Mouse (Mus musculus) hindbrain, embryonic 11.5 days (tissue): Measurements from ENCODE around the gene Tk1. TPM values are rescaled to one million over a fixed set of nuclear protein-coding genes. Genes with fewer than 3 reads are reported as not detected.

Experiments used
- ATAC-seq: fragments of 200-750 bp; cut with Nextera tagmentation; 2 replicates; pipeline ENCODE4 v1.8.0; 2017; ENCODE audit warnings: mild to moderate bottlenecking, moderate TSS enrichment, moderate library complexity; ENCODE audit not compliant: low FRiP score
- DNase-seq: peaks from one replicate; pipeline ENCODE4 v3.0.0-alpha.2; 2015; ENCODE audit warnings: low spot score
- H3K27ac ChIP-seq: fragments of 300-500 bp; sonication (generic); 2 replicates; pipeline ENCODE4 v1.5.1; 2014; ENCODE audit warnings: mild to moderate bottlenecking, low read depth, low read length
- H3K27me3 ChIP-seq: fragments of 300-500 bp; sonication (generic); 2 replicates; pipeline ENCODE4 v1.6.1; 2014; ENCODE audit warnings: mild to moderate bottlenecking, low read length, moderate library complexity, mixed read lengths; ENCODE audit not compliant: control insufficient read depth, insufficient read depth
- H3K36me3 ChIP-seq: fragments of 300-500 bp; sonication (generic); 2 replicates; pipeline ENCODE4 v1.6.1; 2014; ENCODE audit warnings: mild to moderate bottlenecking, low read length, moderate library complexity, mixed read lengths; ENCODE audit not compliant: control insufficient read depth, insufficient read depth
- H3K4me1 ChIP-seq: fragments of 300-500 bp; sonication (generic); replicated peaks from 2 replicates; pipeline ENCODE4 v1.6.1; 2014; ENCODE audit warnings: low read length, mixed read lengths; ENCODE audit not compliant: control insufficient read depth, insufficient read depth
- H3K4me2 ChIP-seq: fragments of 300-500 bp; sonication (generic); replicated peaks from 2 replicates; pipeline ENCODE4 v1.6.1; 2014; ENCODE audit warnings: mild to moderate bottlenecking, low read depth, low read length
- H3K4me3 ChIP-seq: fragments of 300-500 bp; sonication (generic); 2 replicates; pipeline ENCODE4 v1.5.1; 2014; ENCODE audit warnings: low read depth, low read length
- H3K9ac ChIP-seq: fragments of 300-500 bp; sonication (generic); 2 replicates; pipeline ENCODE4 v1.6.1; 2014; ENCODE audit warnings: low read depth, low read length
- H3K9me3 ChIP-seq: fragments of 300-500 bp; sonication (generic); 2 replicates; pipeline ENCODE4 v1.6.1; 2016; ENCODE audit warnings: low read length; ENCODE audit not compliant: control insufficient read depth
- WGBS: fragments of 180-500 bp; shearing (Covaris S2); extraction: QIAGEN DNeasy Blood & Tissue Kit; methylation state at CpG from one replicate; pipeline ENCODE4 v1.1.7; 2014; 5-methylcytosine and 5-hydroxymethylcytosine counted together
- polyA plus RNA-seq: library from polyadenylated mRNA; unstranded; fragments of >200 nt; fragmentation: Nextera tagmentation; extraction: Ambion mirVana; gene quantifications from 2 replicates; pipeline ENCODE4 v1.2.1, GENCODE M21; 2014

Gene Tk1
- polyA plus RNA-seq, 1 experiment from 2014 or later = 73.3 TPM

DNA sequence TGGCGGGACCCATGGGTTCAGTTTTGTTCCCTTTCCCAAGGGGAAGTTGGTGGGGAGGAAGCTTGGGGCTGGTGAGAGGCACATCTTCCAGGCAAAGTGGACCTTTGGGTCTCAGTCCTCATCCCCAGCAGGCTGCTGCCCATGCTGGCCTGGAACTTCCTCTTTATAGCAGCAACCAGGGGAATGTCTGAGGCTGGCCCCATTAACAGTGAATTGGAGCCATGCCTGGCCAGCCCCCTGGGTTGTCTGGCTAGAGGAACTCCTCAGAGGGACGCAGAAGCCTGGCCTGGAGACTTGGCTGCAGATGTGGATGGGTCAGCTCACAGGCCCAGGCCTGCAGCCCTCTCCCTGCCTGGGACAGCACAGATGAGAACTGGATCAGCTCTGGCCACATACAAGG, 38.9 kb upstream of the Tk1 start:
- H3K9me3 ChIP-seq = no peaks in the 10 kb centered on the region
- H3K36me3 ChIP-seq = no peaks in the 10 kb centered on the region
- H3K27me3 ChIP-seq = peaks cover 15% of the 10 kb centered on the region
- DNase-seq = no peak
- no peak overlapping the region for H3K4me3 ChIP-seq
- H3K4me2 ChIP-seq = no peak overlapping the region
- WGBS = 66% methylated on average over 2 of the region's 2 CpGs
- no peak for ATAC-seq
- peaks cover 7% of the 10 kb centered on the region for H3K4me1 ChIP-seq
- no peak overlapping the region for H3K27ac ChIP-seq
- no peak overlapping the region for H3K9ac ChIP-seq

DNA sequence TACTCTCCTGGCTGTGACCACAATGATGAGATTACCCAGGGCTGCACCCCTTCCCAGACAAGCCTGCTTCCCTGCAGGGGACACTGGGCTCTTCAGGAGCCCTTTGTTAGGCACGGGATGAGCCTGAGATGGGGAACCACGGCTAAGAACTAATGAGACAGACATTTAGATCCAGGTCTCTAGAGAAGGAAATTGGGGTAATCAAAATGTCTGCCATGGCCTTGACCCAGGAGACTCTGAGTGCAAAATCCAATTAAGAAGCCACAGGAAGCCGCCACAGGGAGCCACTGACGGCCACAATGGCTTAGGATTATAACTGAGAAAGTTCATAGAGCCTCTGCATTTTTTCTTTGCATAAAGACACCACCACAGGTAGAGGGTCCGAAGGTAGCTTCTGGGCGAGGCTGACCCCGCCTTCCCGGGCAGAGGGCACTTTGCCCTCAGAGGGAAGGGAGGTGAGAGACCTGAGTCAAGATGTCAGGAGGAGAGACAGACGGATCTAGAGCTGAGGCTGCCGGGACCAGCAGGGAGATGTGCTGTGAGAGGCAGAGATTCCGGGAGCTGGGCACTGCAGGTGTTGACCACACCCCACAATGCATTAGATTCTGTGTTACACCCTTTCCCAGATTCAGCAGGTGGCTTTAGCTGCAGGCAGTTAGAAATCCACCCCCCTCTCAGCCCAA, 37.4 kb upstream of the Tk1 start:
- DNase-seq (no peak), ATAC-seq (no peak)
- H3K9ac ChIP-seq = no peak overlapping the region
- H3K9me3 ChIP-seq = no peaks in the 10 kb centered on the region
- no peaks in the 10 kb centered on the region for H3K36me3 ChIP-seq
- no peak overlapping the region for H3K27ac ChIP-seq
- peaks cover 7% of the 10 kb centered on the region for H3K4me1 ChIP-seq
- H3K27me3 ChIP-seq = peaks cover 22% of the 10 kb centered on the region
- H3K4me2 ChIP-seq = no peak overlapping the region
- H3K4me3 ChIP-seq = no peak overlapping the region
- WGBS = 31% methylated on average over 11 of the region's 11 CpGs

DNA sequence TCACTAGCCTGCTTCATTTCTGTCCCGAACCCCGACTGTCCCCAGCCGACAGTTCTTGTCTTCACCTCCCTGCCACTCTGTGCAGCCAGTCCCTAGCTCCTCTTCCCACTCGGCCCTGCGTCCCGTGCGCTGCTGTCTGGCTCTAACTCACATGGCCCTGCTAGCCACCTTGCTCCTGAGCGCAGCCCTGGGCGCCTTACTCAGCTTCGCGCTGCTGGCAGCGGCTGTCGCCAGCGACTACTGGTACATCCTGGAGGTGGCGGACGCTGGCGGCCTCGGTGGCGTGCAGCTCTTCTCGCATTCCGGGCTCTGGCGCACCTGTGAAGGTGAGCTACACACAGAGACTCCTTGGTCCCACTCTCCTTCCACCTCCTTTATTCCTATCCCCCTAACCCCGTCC, 34.7 kb upstream of the Tk1 start, which contains the start of gene Tmem235:
Gene Tmem235 (plus strand): TSS at position 152 of the 400 bp plus-strand sequence.
- Histone ChIP-seq H3K27me3 (peaks cover 20% of the 10 kb centered on the region), H3K9ac (no peak within 1 kb of the TSS), H3K4me1 (no peaks in the 10 kb centered on the region; the same call in 1 of the 2 replicates), H3K27ac (no peak within 1 kb of the TSS), H3K36me3 (peaks cover 18% of the 10 kb centered on the region), H3K9me3 (no peaks in the 10 kb centered on the region), H3K4me2 (no peak within 1 kb of the TSS), H3K4me3 (no peak within 1 kb of the TSS)
- ATAC-seq = no peak
- DNase-seq = peak; percentile 29
- 4% methylated on average over 23 of the region's 23 CpGs for WGBS

DNA sequence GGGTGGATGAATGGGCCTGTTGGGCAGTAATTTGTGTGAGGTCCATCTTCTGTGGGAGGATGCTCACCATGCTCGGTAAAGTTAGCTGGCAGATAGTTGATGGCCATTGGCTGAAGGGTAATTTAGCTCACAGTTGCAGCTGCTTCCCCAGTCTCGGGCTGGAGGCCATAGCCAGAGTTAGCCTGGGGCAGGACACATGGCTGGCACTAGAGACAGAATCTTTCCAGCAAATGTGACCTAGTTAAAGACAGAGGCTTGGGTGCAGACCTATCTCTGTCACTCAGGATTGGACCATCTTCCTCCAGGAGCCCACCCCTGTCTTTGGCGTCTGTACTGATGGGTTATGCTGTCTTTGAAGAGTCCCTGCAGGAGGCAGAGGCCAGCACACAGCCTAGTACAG, 32.5 kb upstream of the Tk1 start:
- ATAC-seq (no peak), DNase-seq (no peak)
- Histone ChIP-seq H3K9me3 (no peaks in the 10 kb centered on the region), H3K9ac (no peak overlapping the region), H3K27me3 (peaks cover 20% of the 10 kb centered on the region), H3K36me3 (peaks cover 24% of the 10 kb centered on the region), H3K27ac (no peak overlapping the region), H3K4me2 (no peak overlapping the region), H3K4me1 (no peaks in the 10 kb centered on the region; the same call in 1 of the 2 replicates), H3K4me3 (no peak overlapping the region)
- WGBS = 52% methylated on average over 3 of the region's 3 CpGs

DNA sequence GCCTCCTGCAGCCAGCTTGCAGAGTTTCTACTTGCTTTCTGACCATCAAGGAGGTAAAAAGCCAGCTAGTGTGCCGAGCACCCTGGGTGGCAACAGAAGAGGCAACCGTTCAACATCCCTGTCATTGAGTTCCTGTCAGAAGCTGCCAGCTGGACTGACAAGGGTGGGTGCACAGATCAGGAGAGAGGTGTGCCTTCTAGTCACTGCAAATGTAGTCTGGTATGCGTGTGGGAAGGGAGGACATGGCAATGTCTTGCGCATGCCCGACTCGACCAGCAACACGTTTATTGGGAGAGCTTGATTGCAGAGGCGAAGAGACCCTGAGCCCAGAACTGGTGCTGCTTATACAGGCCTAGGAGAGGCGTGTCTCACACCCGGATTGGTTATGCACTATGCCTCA, 31.6 kb upstream of the Tk1 start:
- H3K27me3 ChIP-seq = peaks cover 20% of the 10 kb centered on the region
- H3K9ac ChIP-seq = no peak overlapping the region
- WGBS = 91% methylated on average over 10 of the region's 10 CpGs
- H3K36me3 ChIP-seq = peaks cover 29% of the 10 kb centered on the region
- H3K27ac ChIP-seq = no peak overlapping the region
- no peaks in the 10 kb centered on the region for H3K9me3 ChIP-seq
- no peaks in the 10 kb centered on the region; the same call in 1 of the 2 replicates for H3K4me1 ChIP-seq
- H3K4me2 ChIP-seq = no peak overlapping the region
- DNase-seq (no peak), ATAC-seq (no peak)
- no peak overlapping the region for H3K4me3 ChIP-seq

DNA sequence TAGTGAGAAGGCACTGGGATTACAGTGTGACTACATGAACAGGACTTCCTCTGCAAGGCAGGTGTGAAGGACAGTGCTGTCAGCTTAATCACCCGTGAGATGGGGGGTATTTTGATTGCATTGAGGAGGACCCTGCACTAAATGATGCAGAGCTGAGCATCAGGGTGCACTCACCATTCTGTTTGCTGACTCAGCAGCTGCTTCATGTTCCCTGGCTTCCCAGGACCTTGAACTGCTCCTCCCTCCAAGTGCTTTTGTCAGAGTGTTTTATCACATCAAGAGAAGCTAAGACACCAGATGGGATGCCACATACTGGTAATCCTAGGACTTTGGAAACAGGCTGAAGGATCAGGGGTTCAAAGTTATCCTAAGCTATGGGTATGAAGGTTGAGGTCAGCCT, 30.1 kb upstream of the Tk1 start:
- no peak overlapping the region for H3K4me3 ChIP-seq
- H3K9ac ChIP-seq = no peak overlapping the region
- 87% methylated on average over 1 of the region's 1 CpGs for WGBS
- DNase-seq = no peak
- H3K27ac ChIP-seq = no peak overlapping the region
- H3K4me1 ChIP-seq = no peaks in the 10 kb centered on the region; the same call in 1 of the 2 replicates
- H3K9me3 ChIP-seq = no peaks in the 10 kb centered on the region
- ATAC-seq = no peak
- peaks cover 17% of the 10 kb centered on the region for H3K27me3 ChIP-seq
- H3K4me2 ChIP-seq = no peak overlapping the region
- peaks cover 29% of the 10 kb centered on the region for H3K36me3 ChIP-seq

DNA sequence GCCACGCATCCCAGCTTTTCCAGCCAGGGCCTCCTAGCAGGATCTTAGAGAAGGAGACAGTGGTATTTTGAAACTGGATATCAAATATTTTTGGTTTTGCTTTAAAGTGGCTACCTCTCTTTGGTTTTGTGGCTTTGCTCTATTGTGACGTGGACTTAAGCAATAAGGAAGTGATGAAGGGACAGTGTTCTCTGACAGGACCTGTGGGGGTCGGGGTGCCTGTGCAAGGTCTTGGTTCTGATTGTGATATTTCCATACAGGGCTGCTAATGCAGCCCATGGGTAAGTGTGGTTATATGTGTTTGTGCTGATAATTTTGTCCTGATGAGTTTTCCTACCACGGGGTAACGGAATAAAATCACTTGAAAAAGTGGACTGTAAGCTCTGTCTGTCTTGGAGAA, 29.5 kb upstream of the Tk1 start:
- no peak overlapping the region for H3K27ac ChIP-seq
- WGBS = 95% methylated on average over 5 of the region's 5 CpGs
- H3K4me1 ChIP-seq = peaks cover under 1% of the 10 kb centered on the region; the same call in 1 of the 2 replicates
- DNase-seq (no peak), ATAC-seq (no peak)
- no peak overlapping the region for H3K4me3 ChIP-seq
- H3K9ac ChIP-seq = no peak overlapping the region
- H3K27me3 ChIP-seq = peaks cover 11% of the 10 kb centered on the region
- H3K36me3 ChIP-seq = peaks cover 29% of the 10 kb centered on the region
- H3K9me3 ChIP-seq = no peaks in the 10 kb centered on the region
- H3K4me2 ChIP-seq = no peak overlapping the region

DNA sequence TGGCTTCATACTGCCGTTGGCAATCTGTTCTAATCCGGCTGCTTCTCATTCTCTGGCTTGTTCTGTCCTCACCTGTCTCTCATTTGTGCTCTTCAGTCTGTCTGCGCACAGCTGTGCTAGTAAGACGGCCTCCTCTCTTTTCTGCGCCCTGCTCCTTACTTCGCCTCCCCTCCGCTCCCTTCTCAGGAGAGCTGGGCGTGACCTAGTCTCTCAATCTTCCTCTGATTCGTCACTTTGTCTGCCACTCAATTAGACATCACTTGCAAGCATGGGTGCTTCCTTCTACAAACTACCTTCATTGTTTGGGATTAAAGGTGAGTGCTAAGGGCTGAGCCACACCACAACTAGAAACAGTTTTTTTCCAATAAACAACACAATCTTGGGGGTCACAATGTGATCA, 28.3 kb upstream of the Tk1 start:
- DNase-seq (no peak), ATAC-seq (no peak)
- no peak overlapping the region for H3K9ac ChIP-seq
- peaks cover 29% of the 10 kb centered on the region for H3K36me3 ChIP-seq
- WGBS = 95% methylated on average over 9 of the region's 9 CpGs
- no peak overlapping the region for H3K4me3 ChIP-seq
- no peak overlapping the region for H3K4me2 ChIP-seq
- peaks cover 7% of the 10 kb centered on the region; the same call in 1 of the 2 replicates for H3K4me1 ChIP-seq
- no peaks in the 10 kb centered on the region for H3K9me3 ChIP-seq
- H3K27me3 ChIP-seq = 0 out of 2 replicates have a peak, but pooled peaks cover 4% of the 10 kb centered on the region
- no peak overlapping the region for H3K27ac ChIP-seq

DNA sequence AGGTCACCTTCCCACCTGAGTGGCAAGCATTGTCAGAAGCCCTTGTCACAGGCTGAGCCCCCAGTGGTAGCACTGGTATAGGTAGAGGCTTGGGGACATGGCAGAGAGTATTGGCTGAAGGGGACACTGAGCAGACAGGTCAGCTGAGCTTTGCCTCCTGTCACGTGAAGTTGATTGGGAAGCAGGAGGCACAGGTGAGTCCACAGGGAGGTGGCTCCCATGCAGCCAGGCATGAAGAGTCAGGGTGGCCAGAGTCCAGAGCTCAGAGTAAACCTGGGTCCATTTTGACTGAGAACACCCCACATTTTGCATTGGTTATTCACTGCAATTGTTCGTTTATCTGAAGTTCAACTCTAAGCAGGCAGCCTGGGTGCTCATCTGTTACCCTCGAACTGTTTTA, 27.0 kb upstream of the Tk1 start:
- H3K27me3 ChIP-seq = no peaks in the 10 kb centered on the region
- peaks cover 29% of the 10 kb centered on the region for H3K36me3 ChIP-seq
- H3K9ac ChIP-seq = no peak overlapping the region
- no peak overlapping the region for H3K4me2 ChIP-seq
- ATAC-seq (no peak), DNase-seq (no peak)
- peaks cover 12% of the 10 kb centered on the region; the same call in 1 of the 2 replicates for H3K4me1 ChIP-seq
- no peak overlapping the region for H3K27ac ChIP-seq
- no peaks in the 10 kb centered on the region for H3K9me3 ChIP-seq
- 90% methylated on average over 3 of the region's 3 CpGs for WGBS
- H3K4me3 ChIP-seq = no peak overlapping the region
